Mouse (Mus musculus): Measurements from ENCODE around the gene Selenom. TPM values are rescaled to one million over a fixed set of nuclear protein-coding genes. Genes with fewer than 3 reads are reported as not detected.

Gene Selenom
- polyA plus RNA-seq, 1 experiment from 2014 or later: 154 TPM

Other genes starting within 250 kb of the Selenom start
- gene Drg1, start 248.3 kb upstream of the Selenom start, polyA plus RNA-seq (2015; fragmentation: Nextera tagmentation; extraction: Ambion mirVana): 209 and 211 TPM in 2 replicates
- gene Patz1, start 225.8 kb upstream of the Selenom start, polyA plus RNA-seq (2015; fragmentation: Nextera tagmentation; extraction: Ambion mirVana): 34.2 and 36.1 TPM in 2 replicates
- 8.5 and 8.7 TPM in 2 replicates for gene Pik3ip1, start 184.3 kb upstream of the Selenom start, polyA plus RNA-seq (2015; fragmentation: Nextera tagmentation; extraction: Ambion mirVana)
- 60.1 and 64.0 TPM in 2 replicates for gene Limk2, start 105.5 kb upstream of the Selenom start, polyA plus RNA-seq (2015; fragmentation: Nextera tagmentation; extraction: Ambion mirVana)
- gene Rnf185, start 62.3 kb upstream of the Selenom start, polyA plus RNA-seq (2015; fragmentation: Nextera tagmentation; extraction: Ambion mirVana): 31.1 and 31.2 TPM in 2 replicates
- gene Pla2g3, start 26.4 kb upstream of the Selenom start, polyA plus RNA-seq (2015; fragmentation: Nextera tagmentation; extraction: Ambion mirVana): 0.38 and 0.45 TPM in 2 replicates
- gene Inpp5j, start 9.9 kb upstream of the Selenom start, polyA plus RNA-seq (2015; fragmentation: Nextera tagmentation; extraction: Ambion mirVana): 4.2 and 4.6 TPM in 2 replicates
- gene Smtn, start 25.9 kb downstream of the Selenom start, polyA plus RNA-seq (2015; fragmentation: Nextera tagmentation; extraction: Ambion mirVana): 78.3 and 79.6 TPM in 2 replicates
- 20.9 and 21.1 TPM in 2 replicates for gene Morc2a, start 134.5 kb downstream of the Selenom start, polyA plus RNA-seq (2015; fragmentation: Nextera tagmentation; extraction: Ambion mirVana)